Mouse (Mus musculus): ENCODE data around the gene Dnajc19. TPM values are rescaled to one million over a fixed set of nuclear protein-coding genes. Genes with fewer than 3 reads are reported as not detected.
"Not testable (repeated sequence)": the region's sequence is repeated elsewhere in the genome, so short reads cannot be mapped to it uniquely, and the experiment has no call there.

Gene Dnajc19
- polyA plus RNA-seq, 1 experiment from 2014 or later = 185 TPM

DNA sequence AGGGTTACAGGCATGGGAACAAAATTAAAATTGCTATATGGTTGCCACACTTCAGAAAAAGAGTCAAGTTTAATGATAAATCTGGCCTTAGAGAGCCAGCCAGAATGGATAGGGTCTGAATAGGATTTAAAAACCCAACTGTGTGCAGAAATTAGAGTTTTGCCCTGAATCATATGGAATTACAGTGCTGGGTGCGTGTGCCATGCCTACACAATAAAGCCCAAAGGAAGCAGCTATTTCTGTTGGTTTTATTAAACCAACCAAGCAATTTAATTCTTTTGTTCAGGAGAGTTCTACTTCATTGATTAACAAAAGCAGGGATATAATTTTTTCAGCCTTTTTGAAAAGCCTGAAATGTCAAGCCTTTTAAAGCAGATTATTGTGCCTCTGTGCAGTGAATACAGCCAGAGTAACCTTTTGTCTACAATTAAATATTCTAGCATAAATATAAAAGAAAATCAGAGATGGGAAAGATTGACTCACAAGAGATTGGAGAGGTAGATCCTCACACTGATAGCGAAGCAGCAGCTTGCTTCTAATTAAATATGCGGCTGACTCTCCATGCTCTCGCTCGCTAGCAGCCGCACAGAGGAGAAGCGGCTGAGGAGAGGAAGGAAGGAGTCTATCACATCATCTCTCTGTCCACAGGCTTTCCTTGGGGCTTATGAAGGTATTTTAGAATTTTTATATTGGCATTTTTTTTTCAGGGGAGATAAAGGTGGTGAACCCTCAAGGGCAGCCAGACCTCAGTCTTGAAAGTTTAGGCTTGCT is 23.0 kb upstream of the Dnajc19 start:
- H3K9me3 ChIP-seq (ENCODE audit: control insufficient read depth, low read length) = no peaks in the 10 kb centered on the region
- no peak overlapping the region for H3K4me2 ChIP-seq (ENCODE audit: low read depth, low read length)
- H3K27ac ChIP-seq (ENCODE audit: low read length) = no peak overlapping the region
- no peaks in the 10 kb centered on the region; the same call in 1 of the 2 replicates for H3K27me3 ChIP-seq (replicated peaks; ENCODE audit: control insufficient read depth, insufficient read depth, low read length)
- H3K36me3 ChIP-seq (ENCODE audit: control insufficient read depth, insufficient read depth, low read length) = no peaks in the 10 kb centered on the region
- H3K4me1 ChIP-seq (ENCODE audit: control insufficient read depth, insufficient read depth, low read length) = no peaks in the 10 kb centered on the region
- 48% methylated on average over 7 of the region's 7 CpGs for WGBS
- no peak for ATAC-seq
- no peak overlapping the region for H3K9ac ChIP-seq (ENCODE audit: low read depth, low read length)
- H3K4me3 ChIP-seq (ENCODE audit: low read length) = no peak overlapping the region

DNA sequence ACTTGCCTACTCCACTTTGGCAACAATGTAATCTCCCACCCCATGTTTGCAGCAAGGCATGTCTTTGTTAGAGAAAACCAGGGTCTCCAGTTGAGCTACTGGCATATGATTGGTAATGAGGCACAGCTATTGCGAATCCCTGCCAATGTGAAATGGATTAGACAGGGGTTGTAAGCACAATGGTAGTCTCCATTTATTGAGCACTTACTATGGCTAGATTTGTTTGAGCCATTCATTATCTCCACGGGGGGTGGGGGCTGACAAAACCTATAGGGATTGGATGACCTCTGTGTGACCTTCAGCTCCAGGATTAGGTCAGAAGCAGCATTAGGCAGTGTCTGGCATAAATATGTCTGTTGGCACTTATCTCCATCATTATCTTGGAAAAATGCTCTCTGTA is 21.8 kb upstream of the Dnajc19 start:
- H3K27me3 ChIP-seq (replicated peaks; ENCODE audit: control insufficient read depth, insufficient read depth, low read length) = no peaks in the 10 kb centered on the region; the same call in 1 of the 2 replicates
- H3K27ac ChIP-seq (ENCODE audit: low read length) = no peak overlapping the region
- H3K4me1 ChIP-seq (ENCODE audit: control insufficient read depth, insufficient read depth, low read length) = no peaks in the 10 kb centered on the region
- 76% methylated on average over 2 of the region's 2 CpGs for WGBS
- no peaks in the 10 kb centered on the region for H3K9me3 ChIP-seq (ENCODE audit: control insufficient read depth, low read length)
- no peak overlapping the region for H3K4me3 ChIP-seq (ENCODE audit: low read length)
- H3K4me2 ChIP-seq (ENCODE audit: low read depth, low read length) = no peak overlapping the region
- no peaks in the 10 kb centered on the region for H3K36me3 ChIP-seq (ENCODE audit: control insufficient read depth, insufficient read depth, low read length)
- no peak overlapping the region for H3K9ac ChIP-seq (ENCODE audit: low read depth, low read length)
- no peak for ATAC-seq

DNA sequence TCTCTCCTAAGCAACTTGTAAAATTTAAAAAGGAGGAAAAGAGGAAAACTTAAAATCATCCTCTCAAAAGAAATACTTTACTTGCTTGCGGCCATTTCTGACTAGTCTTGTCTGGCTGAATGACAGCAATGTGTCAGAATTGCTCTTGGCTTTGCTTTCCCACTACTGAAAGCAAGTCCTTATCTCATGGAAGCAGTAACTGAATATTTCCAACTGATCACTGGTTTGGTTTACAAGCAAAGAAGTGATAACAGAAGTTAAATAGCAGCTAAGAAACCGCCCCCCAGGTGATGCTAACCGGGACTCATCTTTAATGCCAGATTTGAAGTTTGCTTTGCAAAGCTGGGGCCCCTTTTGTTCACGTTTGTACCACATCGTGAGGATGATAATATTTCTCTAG is 2.5 kb upstream of the Dnajc19 start:
- 71% methylated on average over 5 of the region's 5 CpGs for WGBS
- no peak overlapping the region for H3K4me3 ChIP-seq (ENCODE audit: low read length)
- no peaks in the 10 kb centered on the region for H3K27me3 ChIP-seq (replicated peaks; ENCODE audit: control insufficient read depth, insufficient read depth, low read length)
- no peaks in the 10 kb centered on the region for H3K36me3 ChIP-seq (ENCODE audit: control insufficient read depth, insufficient read depth, low read length)
- no peak overlapping the region for H3K27ac ChIP-seq (ENCODE audit: low read length)
- no peak overlapping the region for H3K4me2 ChIP-seq (ENCODE audit: low read depth, low read length)
- peaks cover 9% of the 10 kb centered on the region for H3K4me1 ChIP-seq (ENCODE audit: control insufficient read depth, insufficient read depth, low read length)
- H3K9ac ChIP-seq (ENCODE audit: low read depth, low read length) = no peak overlapping the region
- no peak for ATAC-seq
- no peaks in the 10 kb centered on the region for H3K9me3 ChIP-seq (ENCODE audit: control insufficient read depth, low read length)

DNA sequence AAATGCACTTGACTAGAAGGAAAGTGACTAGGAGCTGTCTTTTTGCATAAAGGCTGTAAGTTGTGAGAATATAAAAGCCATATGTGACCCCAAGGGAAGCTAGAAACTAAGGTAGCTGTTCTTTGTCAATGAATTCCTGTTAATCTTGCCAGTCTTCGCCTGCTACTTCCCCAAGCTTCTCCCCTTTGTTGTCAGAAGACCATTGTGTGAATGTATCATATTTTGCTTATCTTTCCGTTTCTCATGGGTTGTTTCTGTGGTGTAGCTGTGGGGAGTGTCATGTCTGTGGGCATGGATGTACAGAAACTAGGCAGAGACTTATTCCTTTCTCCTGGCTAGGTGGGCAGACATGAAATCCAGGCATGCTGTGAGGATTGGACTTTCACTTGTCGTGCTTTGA is 808 bp upstream of the Dnajc19 start:
- WGBS = 87% methylated on average over 3 of the region's 3 CpGs
- Histone ChIP-seq H3K4me2 (ENCODE audit: low read depth, low read length) (peak overlapping the region; percentile 63), H3K27me3 (replicated peaks; ENCODE audit: control insufficient read depth, insufficient read depth, low read length) (no peaks in the 10 kb centered on the region), H3K4me1 (ENCODE audit: control insufficient read depth, insufficient read depth, low read length) (peaks cover 9% of the 10 kb centered on the region), H3K27ac (ENCODE audit: low read length) (no peak overlapping the region), H3K9ac (ENCODE audit: low read depth, low read length) (no peak overlapping the region), H3K36me3 (ENCODE audit: control insufficient read depth, insufficient read depth, low read length) (peaks cover 4% of the 10 kb centered on the region; the same call in 1 of the 2 replicates), H3K9me3 (ENCODE audit: control insufficient read depth, low read length) (no peaks in the 10 kb centered on the region), H3K4me3 (ENCODE audit: low read length) (peak overlapping the region; percentile 79; the same call in 1 of the 2 replicates)
- ATAC-seq = no peak

DNA sequence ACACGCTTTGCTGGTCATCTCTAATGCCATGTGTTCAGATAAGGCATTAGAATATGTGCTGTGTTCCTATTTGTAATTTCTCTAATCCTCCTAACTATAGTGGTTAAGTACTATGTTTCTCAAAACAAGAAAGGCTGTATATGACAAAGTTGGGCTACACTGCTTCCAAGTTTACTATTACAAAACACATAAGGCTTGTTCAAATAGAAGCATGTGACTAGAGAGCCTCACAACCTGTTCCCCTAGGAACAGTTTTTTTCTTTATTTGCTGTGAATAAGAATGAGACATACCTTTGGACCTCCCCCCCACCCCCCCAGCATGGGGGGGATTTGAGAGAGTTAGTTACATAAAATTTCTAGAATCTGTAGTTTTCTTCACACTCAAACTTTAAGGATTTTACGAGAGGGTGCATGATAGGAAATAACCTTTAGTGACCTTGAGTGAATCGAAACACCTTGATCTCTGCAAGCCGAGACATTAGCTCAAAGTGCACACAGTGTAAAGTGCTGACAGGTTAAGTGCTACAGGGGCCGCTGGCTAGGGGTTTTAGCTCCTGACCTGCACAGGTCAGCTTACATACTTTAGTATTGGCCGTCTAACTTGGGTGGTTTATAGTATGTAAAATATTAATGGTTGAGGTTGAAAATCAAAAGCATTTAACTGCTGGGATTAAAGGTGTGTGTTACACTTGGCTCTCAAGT is 4.9 kb downstream of the Dnajc19 start:
- Histone ChIP-seq H3K27me3 (replicated peaks; ENCODE audit: control insufficient read depth, insufficient read depth, low read length) (no peaks in the 10 kb centered on the region), H3K36me3 (ENCODE audit: control insufficient read depth, insufficient read depth, low read length) (peaks cover 10% of the 10 kb centered on the region; the same call in 1 of the 2 replicates), H3K4me3 (ENCODE audit: low read length) (no peak overlapping the region), H3K9me3 (ENCODE audit: control insufficient read depth, low read length) (no peaks in the 10 kb centered on the region), H3K4me2 (ENCODE audit: low read depth, low read length) (no peak overlapping the region), H3K27ac (ENCODE audit: low read length) (no peak overlapping the region), H3K9ac (ENCODE audit: low read depth, low read length) (no peak overlapping the region), H3K4me1 (ENCODE audit: control insufficient read depth, insufficient read depth, low read length) (peaks cover 9% of the 10 kb centered on the region)
- 0 out of 2 replicates have a peak, but pooled peaks have one; percentile 10 for ATAC-seq
- WGBS = 63% methylated on average over 6 of the region's 6 CpGs

DNA sequence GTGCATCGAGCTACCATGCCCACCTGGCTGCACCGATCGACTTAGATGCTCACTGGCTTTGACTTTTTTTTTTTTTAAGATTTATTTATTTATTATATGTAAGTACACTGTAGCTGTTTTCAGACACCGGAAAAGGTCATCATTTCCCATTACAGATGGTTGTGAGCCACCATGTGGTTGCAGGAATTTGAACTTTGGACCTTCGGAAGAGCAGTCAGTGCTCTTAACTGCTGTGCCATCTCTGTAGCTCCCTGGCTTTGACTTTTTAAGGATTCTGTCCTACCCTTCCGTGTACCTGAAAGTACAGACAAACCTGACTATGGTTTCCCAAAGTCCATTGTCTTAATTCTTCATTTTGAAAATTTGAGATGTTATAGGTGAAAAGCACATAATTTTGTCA is 8.4 kb downstream of the Dnajc19 start:
- Histone ChIP-seq H3K4me1 (ENCODE audit: control insufficient read depth, insufficient read depth, low read length) (no peaks in the 10 kb centered on the region), H3K4me2 (ENCODE audit: low read depth, low read length) (no peak overlapping the region), H3K36me3 (ENCODE audit: control insufficient read depth, insufficient read depth, low read length) (0 out of 2 replicates have a peak, but pooled peaks cover 6% of the 10 kb centered on the region), H3K9ac (ENCODE audit: low read depth, low read length) (no peak overlapping the region), H3K27ac (ENCODE audit: low read length) (no peak overlapping the region), H3K9me3 (ENCODE audit: control insufficient read depth, low read length) (no peaks in the 10 kb centered on the region), H3K4me3 (ENCODE audit: low read length) (no peak overlapping the region), H3K27me3 (replicated peaks; ENCODE audit: control insufficient read depth, insufficient read depth, low read length) (no peaks in the 10 kb centered on the region)
- ATAC-seq = no peak; the same call in 1 of the 2 replicates
- 91% methylated on average over 6 of the region's 6 CpGs for WGBS

DNA sequence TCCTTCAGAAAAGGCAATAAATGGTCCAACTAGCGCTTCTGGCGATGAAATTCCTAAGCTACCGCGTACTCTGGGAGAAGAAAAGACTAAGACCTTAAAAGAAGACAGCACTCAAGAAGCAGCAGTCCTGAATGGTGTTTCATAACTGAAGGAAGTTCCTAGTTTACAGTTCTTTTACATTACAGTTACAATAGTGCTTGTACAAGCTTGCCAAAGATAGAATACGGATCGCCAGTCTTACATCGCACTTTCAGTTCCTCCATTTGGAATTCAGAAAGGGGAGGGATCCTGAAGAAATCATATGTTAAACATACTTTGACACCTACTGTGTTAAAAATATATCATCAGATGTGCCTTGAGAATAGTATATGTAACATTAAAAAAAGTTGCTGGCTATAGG is 12.2 kb downstream of the Dnajc19 start:
- not testable (repeated sequence) for H3K4me1 ChIP-seq (ENCODE audit: control insufficient read depth, insufficient read depth, low read length); H3K27me3 ChIP-seq (replicated peaks; ENCODE audit: control insufficient read depth, insufficient read depth, low read length); ATAC-seq; H3K9me3 ChIP-seq (ENCODE audit: control insufficient read depth, low read length); H3K36me3 ChIP-seq (ENCODE audit: control insufficient read depth, insufficient read depth, low read length); H3K9ac ChIP-seq (ENCODE audit: low read depth, low read length); H3K27ac ChIP-seq (ENCODE audit: low read length); H3K4me2 ChIP-seq (ENCODE audit: low read depth, low read length); H3K4me3 ChIP-seq (ENCODE audit: low read length)
- WGBS = 93% methylated on average over 7 of the region's 7 CpGs

DNA sequence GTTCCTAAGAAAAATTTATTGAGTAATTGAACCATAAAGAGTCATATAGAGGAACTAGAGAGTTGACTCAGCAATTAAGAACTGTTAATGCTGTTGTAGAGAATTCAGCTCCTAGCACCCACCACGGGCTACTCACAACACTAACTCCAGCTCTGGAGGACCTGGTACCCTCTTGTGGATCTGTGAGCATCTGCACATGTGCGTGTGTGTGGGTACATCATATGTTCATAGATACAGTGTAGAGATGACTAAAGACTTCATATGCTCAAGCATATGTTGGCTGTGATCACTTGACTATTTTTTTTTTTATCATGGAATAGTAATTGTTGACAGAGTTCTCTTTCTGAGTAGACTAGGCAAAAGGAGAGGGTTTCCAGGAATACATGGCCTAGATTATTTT is 18.8 kb downstream of the Dnajc19 start:
- 92% methylated on average over 2 of the region's 2 CpGs for WGBS
- Histone ChIP-seq H3K9me3 (ENCODE audit: control insufficient read depth, low read length) (no peaks in the 10 kb centered on the region), H3K9ac (ENCODE audit: low read depth, low read length) (no peak overlapping the region), H3K4me2 (ENCODE audit: low read depth, low read length) (no peak overlapping the region), H3K4me3 (ENCODE audit: low read length) (no peak overlapping the region), H3K4me1 (ENCODE audit: control insufficient read depth, insufficient read depth, low read length) (no peaks in the 10 kb centered on the region), H3K36me3 (ENCODE audit: control insufficient read depth, insufficient read depth, low read length) (0 out of 2 replicates have a peak, but pooled peaks cover 2% of the 10 kb centered on the region), H3K27ac (ENCODE audit: low read length) (no peak overlapping the region), H3K27me3 (replicated peaks; ENCODE audit: control insufficient read depth, insufficient read depth, low read length) (no peaks in the 10 kb centered on the region)
- no peak for ATAC-seq

DNA sequence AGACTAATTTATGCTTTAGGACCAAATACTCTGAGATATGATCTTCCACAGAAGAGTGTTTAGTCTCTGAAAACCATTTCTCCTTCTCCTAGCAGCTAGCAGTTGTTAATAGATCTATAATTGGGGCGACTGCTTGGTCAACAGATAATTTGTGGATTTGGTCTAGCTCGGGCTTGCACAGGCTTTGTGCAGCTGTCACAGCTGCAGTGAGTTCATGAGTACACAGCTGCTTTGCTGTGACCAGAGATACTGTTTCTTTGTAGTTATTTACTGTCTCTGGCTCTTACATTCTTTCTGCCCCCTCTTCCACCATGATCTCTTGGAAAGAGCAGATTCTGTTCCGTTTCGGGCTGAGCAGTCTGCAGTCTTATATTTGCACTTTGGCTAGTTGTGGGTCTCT is 39.1 kb downstream of the Dnajc19 start:
- WGBS = 85% methylated on average over 4 of the region's 4 CpGs
- H3K36me3 ChIP-seq (ENCODE audit: control insufficient read depth, insufficient read depth, low read length) = no peaks in the 10 kb centered on the region
- H3K9ac ChIP-seq (ENCODE audit: low read depth, low read length) = no peak overlapping the region
- H3K4me3 ChIP-seq (ENCODE audit: low read length) = no peak overlapping the region
- no peaks in the 10 kb centered on the region for H3K4me1 ChIP-seq (ENCODE audit: control insufficient read depth, insufficient read depth, low read length)
- H3K27me3 ChIP-seq (replicated peaks; ENCODE audit: control insufficient read depth, insufficient read depth, low read length) = no peaks in the 10 kb centered on the region
- ATAC-seq = no peak
- H3K9me3 ChIP-seq (ENCODE audit: control insufficient read depth, low read length) = no peaks in the 10 kb centered on the region
- H3K27ac ChIP-seq (ENCODE audit: low read length) = no peak overlapping the region
- H3K4me2 ChIP-seq (ENCODE audit: low read depth, low read length) = no peak overlapping the region

Measured in intestine, embryonic 16.5 days (tissue).